Mouse (Mus musculus): ENCODE results near the gene Anpep. TPM values are rescaled to one million over a fixed set of nuclear protein-coding genes. Genes with fewer than 3 reads are reported as not detected.

Gene Anpep
- polyA plus RNA-seq (2015; fragmentation: Nextera tagmentation; extraction: Ambion mirVana), result 31.4 and 36.8 TPM in 2 replicates

- ATAC-seq (ENCODE audit: low FRiP score, low TSS enrichment), result 0 out of 2 replicates have a peak, but pooled peaks have one; percentile 27
- 61% methylated on average over 9 of the region's 9 CpGs for WGBS
- no peak within 1 kb of the TSS for H3K27ac ChIP-seq (replicated peaks)
These were observed at the start of gene Anpep for GRCm38 (mm10) chr7:79860811-79861210. TSS of gene Anpep (minus strand) at chr7:79861059.

GRCm38 (mm10) chr7:79907356-79907755 is 46.5 kb upstream of the Anpep start:
- TF ChIP-seq EP300 (optimal IDR thresholded peaks at IDR 0.05) (no peak), CTCF (IDR thresholded peaks at IDR 0.05; ENCODE audit: low read depth) (no peak)
- 32% methylated on average over 2 of the region's 2 CpGs for WGBS
- H3K4me1 ChIP-seq (replicated peaks; ENCODE audit: control insufficient read depth, insufficient read depth), result no peaks in the 10 kb centered on the region
- no peaks in the 10 kb centered on the region for H3K9me3 ChIP-seq (ENCODE audit: control insufficient read depth, low read length)
- no peak overlapping the region for H3K4me3 ChIP-seq (ENCODE audit: low read depth, low read length)
- H3K4me2 ChIP-seq (replicated peaks; ENCODE audit: low read depth), result no peak overlapping the region
- DNase-seq (ENCODE audit: low spot score), result no peak
- ATAC-seq (ENCODE audit: low FRiP score, low TSS enrichment), result no peak
- H3K9ac ChIP-seq (ENCODE audit: low read length), result no peak overlapping the region
- H3K36me3 ChIP-seq (ENCODE audit: control insufficient read depth, insufficient read depth, low read length), result 0 out of 2 replicates have a peak, but pooled peaks cover 7% of the 10 kb centered on the region
- H3K27me3 ChIP-seq (ENCODE audit: control insufficient read depth, insufficient read depth, low read length), result no peaks in the 10 kb centered on the region
- no peak overlapping the region for H3K27ac ChIP-seq (replicated peaks)

More at GRCm38 (mm10) chr7:79860811-79861210, at the start of gene Anpep:
- no peak for DNase-seq (ENCODE audit: low spot score)
- H3K4me1 ChIP-seq (replicated peaks; ENCODE audit: control insufficient read depth, insufficient read depth), result no peaks in the 10 kb centered on the region
- H3K27me3 ChIP-seq (ENCODE audit: control insufficient read depth, insufficient read depth, low read length), result no peaks in the 10 kb centered on the region
- H3K4me3 ChIP-seq (ENCODE audit: low read depth, low read length), result no peak within 1 kb of the TSS
- 0 out of 2 replicates have a peak within 1 kb of the TSS, but pooled peaks have one; percentile 13 for H3K9ac ChIP-seq (ENCODE audit: low read length)
- no peaks in the 10 kb centered on the region for H3K36me3 ChIP-seq (ENCODE audit: control insufficient read depth, insufficient read depth, low read length)
- no peak within 1 kb of the TSS for H3K4me2 ChIP-seq (replicated peaks; ENCODE audit: low read depth)
- no peaks in the 10 kb centered on the region for H3K9me3 ChIP-seq (ENCODE audit: control insufficient read depth, low read length)
- TF ChIP-seq CTCF (IDR thresholded peaks at IDR 0.05; ENCODE audit: low read depth) (no peak), EP300 (optimal IDR thresholded peaks at IDR 0.05) (no peak)

GRCm38 (mm10) chr7:79906914-79907313 is 46.1 kb upstream of the Anpep start:
- DNase-seq (ENCODE audit: low spot score) (no peak), ATAC-seq (ENCODE audit: low FRiP score, low TSS enrichment) (no peak)
- Histone ChIP-seq H3K27ac (replicated peaks) (no peak overlapping the region), H3K36me3 (ENCODE audit: control insufficient read depth, insufficient read depth, low read length) (0 out of 2 replicates have a peak, but pooled peaks cover 7% of the 10 kb centered on the region), H3K9ac (ENCODE audit: low read length) (no peak overlapping the region), H3K27me3 (ENCODE audit: control insufficient read depth, insufficient read depth, low read length) (no peaks in the 10 kb centered on the region), H3K9me3 (ENCODE audit: control insufficient read depth, low read length) (no peaks in the 10 kb centered on the region), H3K4me1 (replicated peaks; ENCODE audit: control insufficient read depth, insufficient read depth) (no peaks in the 10 kb centered on the region), H3K4me2 (replicated peaks; ENCODE audit: low read depth) (no peak overlapping the region), H3K4me3 (ENCODE audit: low read depth, low read length) (no peak overlapping the region)
- 91% methylated on average over 3 of the region's 3 CpGs for WGBS
- TF ChIP-seq CTCF (IDR thresholded peaks at IDR 0.05; ENCODE audit: low read depth) (no peak), EP300 (optimal IDR thresholded peaks at IDR 0.05) (no peak)

- H3K9ac ChIP-seq (ENCODE audit: low read length), result no peak overlapping the region
- H3K4me2 ChIP-seq (replicated peaks; ENCODE audit: low read depth), result no peak overlapping the region
- H3K27me3 ChIP-seq (ENCODE audit: control insufficient read depth, insufficient read depth, low read length), result no peaks in the 10 kb centered on the region
- ATAC-seq (ENCODE audit: low FRiP score, low TSS enrichment), result no peak
- H3K27ac ChIP-seq (replicated peaks), result no peak overlapping the region
- H3K4me1 ChIP-seq (replicated peaks; ENCODE audit: control insufficient read depth, insufficient read depth), result no peaks in the 10 kb centered on the region
- 0 out of 2 replicates have a peak, but pooled peaks cover 7% of the 10 kb centered on the region for H3K36me3 ChIP-seq (ENCODE audit: control insufficient read depth, insufficient read depth, low read length)
- DNase-seq (ENCODE audit: low spot score), result no peak
- TF ChIP-seq EP300 (optimal IDR thresholded peaks at IDR 0.05) (no peak), CTCF (IDR thresholded peaks at IDR 0.05; ENCODE audit: low read depth) (no peak)
- H3K4me3 ChIP-seq (ENCODE audit: low read depth, low read length), result no peak overlapping the region
- H3K9me3 ChIP-seq (ENCODE audit: control insufficient read depth, low read length), result no peaks in the 10 kb centered on the region
- 95% methylated on average over 4 of the region's 4 CpGs for WGBS
These were observed 44.3 kb upstream of the Anpep start for GRCm38 (mm10) chr7:79905193-79905592.

GRCm38 (mm10) chr7:79903160-79903792 is 42.4 kb upstream of the Anpep start:
- TF ChIP-seq EP300 (optimal IDR thresholded peaks at IDR 0.05), result no peak
- no peak for TF ChIP-seq CTCF (IDR thresholded peaks at IDR 0.05; ENCODE audit: low read depth)
- H3K27ac ChIP-seq (replicated peaks), result no peak overlapping the region
- 68% methylated on average over 8 of the region's 8 CpGs for WGBS
- no peaks in the 10 kb centered on the region for H3K4me1 ChIP-seq (replicated peaks; ENCODE audit: control insufficient read depth, insufficient read depth)
- H3K27me3 ChIP-seq (ENCODE audit: control insufficient read depth, insufficient read depth, low read length), result no peaks in the 10 kb centered on the region
- H3K36me3 ChIP-seq (ENCODE audit: control insufficient read depth, insufficient read depth, low read length), result no peaks in the 10 kb centered on the region
- H3K4me2 ChIP-seq (replicated peaks; ENCODE audit: low read depth), result no peak overlapping the region
- H3K9ac ChIP-seq (ENCODE audit: low read length), result no peak overlapping the region
- H3K4me3 ChIP-seq (ENCODE audit: low read depth, low read length), result no peak overlapping the region
- DNase-seq (ENCODE audit: low spot score) (no peak), ATAC-seq (ENCODE audit: low FRiP score, low TSS enrichment) (peak; percentile 62; the same call in 1 of the 2 replicates)
- H3K9me3 ChIP-seq (ENCODE audit: control insufficient read depth, low read length), result no peaks in the 10 kb centered on the region

GRCm38 (mm10) chr7:79900753-79901152 is 39.9 kb upstream of the Anpep start:
- DNase-seq (ENCODE audit: low spot score) (no peak), ATAC-seq (ENCODE audit: low FRiP score, low TSS enrichment) (no peak)
- H3K4me3 ChIP-seq (ENCODE audit: low read depth, low read length), result no peak overlapping the region
- H3K36me3 ChIP-seq (ENCODE audit: control insufficient read depth, insufficient read depth, low read length), result no peaks in the 10 kb centered on the region
- 85% methylated on average over 6 of the region's 6 CpGs for WGBS
- H3K4me2 ChIP-seq (replicated peaks; ENCODE audit: low read depth), result no peak overlapping the region
- H3K27me3 ChIP-seq (ENCODE audit: control insufficient read depth, insufficient read depth, low read length), result no peaks in the 10 kb centered on the region
- TF ChIP-seq CTCF (IDR thresholded peaks at IDR 0.05; ENCODE audit: low read depth), result no peak
- TF ChIP-seq EP300 (optimal IDR thresholded peaks at IDR 0.05), result no peak
- H3K4me1 ChIP-seq (replicated peaks; ENCODE audit: control insufficient read depth, insufficient read depth), result no peaks in the 10 kb centered on the region
- H3K27ac ChIP-seq (replicated peaks), result no peak overlapping the region
- H3K9me3 ChIP-seq (ENCODE audit: control insufficient read depth, low read length), result no peaks in the 10 kb centered on the region
- no peak overlapping the region for H3K9ac ChIP-seq (ENCODE audit: low read length)

Data from stomach, postnatal 0 days (tissue).